Mouse (Mus musculus): ENCODE data around the gene Rps15. TPM values are rescaled to one million over a fixed set of nuclear protein-coding genes. Genes with fewer than 3 reads are reported as not detected.

The Rps15 gene
- polyA plus RNA-seq, 1 experiment from 2014 or later = 538 TPM

GRCm38 (mm10) chr10:80329273-80330081 is 37.2 kb downstream of the Rps15 start, which contains the start of the genes Pcsk4 and Reep6:
Gene Pcsk4, minus strand, starts transcription at chr10:80329498.
Gene Reep6, plus strand, starts transcription at chr10:80329953.
- H3K27me3 ChIP-seq (replicated peaks; ENCODE audit: control insufficient read depth, insufficient read depth, low read length) = no peaks in the 10 kb centered on the region
- peaks cover 8% of the 10 kb centered on the region for H3K4me1 ChIP-seq (replicated peaks; ENCODE audit: control insufficient read depth, insufficient read depth, low read length)
- peak; percentile 88 for ATAC-seq
- no peaks in the 10 kb centered on the region for H3K36me3 ChIP-seq (ENCODE audit: control insufficient read depth, insufficient read depth)
- H3K4me2 ChIP-seq (ENCODE audit: low read length) = peak within 1 kb of the TSS; percentile 86
- peak within 1 kb of the TSS; percentile 54 for H3K9ac ChIP-seq (replicated peaks; ENCODE audit: low read depth, low read length)
- H3K9me3 ChIP-seq (ENCODE audit: control insufficient read depth, low read length) = no peaks in the 10 kb centered on the region
- peak within 1 kb of the TSS; percentile 47 for H3K4me3 ChIP-seq (replicated peaks; ENCODE audit: low read length)
- 4% methylated on average over 35 of the region's 36 CpGs for WGBS
- H3K27ac ChIP-seq (ENCODE audit: low read length) = no peak within 1 kb of the TSS

- Histone ChIP-seq H3K4me1 (replicated peaks; ENCODE audit: control insufficient read depth, insufficient read depth, low read length) (peaks cover 8% of the 10 kb centered on the region), H3K9me3 (ENCODE audit: control insufficient read depth, low read length) (no peaks in the 10 kb centered on the region), H3K4me3 (replicated peaks; ENCODE audit: low read length) (peak overlapping the region; percentile 47), H3K27ac (ENCODE audit: low read length) (no peak overlapping the region), H3K4me2 (ENCODE audit: low read length) (peak overlapping the region; percentile 86), H3K9ac (replicated peaks; ENCODE audit: low read depth, low read length) (peak overlapping the region; percentile 54), H3K36me3 (ENCODE audit: control insufficient read depth, insufficient read depth) (no peaks in the 10 kb centered on the region), H3K27me3 (replicated peaks; ENCODE audit: control insufficient read depth, insufficient read depth, low read length) (no peaks in the 10 kb centered on the region)
- no peak for ATAC-seq
- 1% methylated on average over 40 of the region's 41 CpGs for WGBS
Observed at GRCm38 (mm10) chr10:80330084-80330483, 37.8 kb downstream of the Rps15 start.

GRCm38 (mm10) chr10:80330888-80331287 is 38.6 kb downstream of the Rps15 start:
- ATAC-seq = no peak
- no peak overlapping the region for H3K27ac ChIP-seq (ENCODE audit: low read length)
- H3K4me3 ChIP-seq (replicated peaks; ENCODE audit: low read length) = no peak overlapping the region
- no peaks in the 10 kb centered on the region for H3K9me3 ChIP-seq (ENCODE audit: control insufficient read depth, low read length)
- no peaks in the 10 kb centered on the region for H3K36me3 ChIP-seq (ENCODE audit: control insufficient read depth, insufficient read depth)
- H3K4me1 ChIP-seq (replicated peaks; ENCODE audit: control insufficient read depth, insufficient read depth, low read length) = peaks cover 8% of the 10 kb centered on the region
- 71% methylated on average over 2 of the region's 2 CpGs for WGBS
- H3K4me2 ChIP-seq (ENCODE audit: low read length) = no peak overlapping the region; the same call in 1 of the 2 replicates
- no peaks in the 10 kb centered on the region for H3K27me3 ChIP-seq (replicated peaks; ENCODE audit: control insufficient read depth, insufficient read depth, low read length)
- no peak overlapping the region for H3K9ac ChIP-seq (replicated peaks; ENCODE audit: low read depth, low read length)

- 82% methylated on average over 10 of the region's 10 CpGs for WGBS
- no peak overlapping the region for H3K4me2 ChIP-seq (ENCODE audit: low read length)
- H3K27ac ChIP-seq (ENCODE audit: low read length) = no peak overlapping the region
- peaks cover 8% of the 10 kb centered on the region for H3K4me1 ChIP-seq (replicated peaks; ENCODE audit: control insufficient read depth, insufficient read depth, low read length)
- ATAC-seq = no peak
- H3K9ac ChIP-seq (replicated peaks; ENCODE audit: low read depth, low read length) = no peak overlapping the region
- H3K4me3 ChIP-seq (replicated peaks; ENCODE audit: low read length) = no peak overlapping the region
- no peaks in the 10 kb centered on the region for H3K9me3 ChIP-seq (ENCODE audit: control insufficient read depth, low read length)
- no peaks in the 10 kb centered on the region for H3K36me3 ChIP-seq (ENCODE audit: control insufficient read depth, insufficient read depth)
- no peaks in the 10 kb centered on the region for H3K27me3 ChIP-seq (replicated peaks; ENCODE audit: control insufficient read depth, insufficient read depth, low read length)
Observed at GRCm38 (mm10) chr10:80331636-80332524, 39.6 kb downstream of the Rps15 start.

- Histone ChIP-seq H3K4me2 (ENCODE audit: low read length) (no peak overlapping the region), H3K4me1 (replicated peaks; ENCODE audit: control insufficient read depth, insufficient read depth, low read length) (peaks cover 8% of the 10 kb centered on the region), H3K36me3 (ENCODE audit: control insufficient read depth, insufficient read depth) (no peaks in the 10 kb centered on the region), H3K4me3 (replicated peaks; ENCODE audit: low read length) (no peak overlapping the region), H3K27ac (ENCODE audit: low read length) (no peak overlapping the region), H3K9ac (replicated peaks; ENCODE audit: low read depth, low read length) (no peak overlapping the region), H3K9me3 (ENCODE audit: control insufficient read depth, low read length) (no peaks in the 10 kb centered on the region), H3K27me3 (replicated peaks; ENCODE audit: control insufficient read depth, insufficient read depth, low read length) (no peaks in the 10 kb centered on the region)
- WGBS = 79% methylated on average over 5 of the region's 5 CpGs
- ATAC-seq = no peak
Observed at GRCm38 (mm10) chr10:80332525-80332989, 40.3 kb downstream of the Rps15 start.

GRCm38 (mm10) chr10:80336263-80336662 is 44.0 kb downstream of the Rps15 start:
- Histone ChIP-seq H3K27me3 (replicated peaks; ENCODE audit: control insufficient read depth, insufficient read depth, low read length) (peaks cover 12% of the 10 kb centered on the region), H3K36me3 (ENCODE audit: control insufficient read depth, insufficient read depth) (no peaks in the 10 kb centered on the region), H3K4me2 (ENCODE audit: low read length) (no peak overlapping the region), H3K9me3 (ENCODE audit: control insufficient read depth, low read length) (no peaks in the 10 kb centered on the region), H3K9ac (replicated peaks; ENCODE audit: low read depth, low read length) (no peak overlapping the region), H3K4me3 (replicated peaks; ENCODE audit: low read length) (no peak overlapping the region), H3K4me1 (replicated peaks; ENCODE audit: control insufficient read depth, insufficient read depth, low read length) (no peaks in the 10 kb centered on the region), H3K27ac (ENCODE audit: low read length) (no peak overlapping the region)
- 88% methylated on average over 12 of the region's 12 CpGs for WGBS
- ATAC-seq = no peak

- Histone ChIP-seq H3K9me3 (ENCODE audit: control insufficient read depth, low read length) (no peaks in the 10 kb centered on the region), H3K9ac (replicated peaks; ENCODE audit: low read depth, low read length) (no peak overlapping the region), H3K27me3 (replicated peaks; ENCODE audit: control insufficient read depth, insufficient read depth, low read length) (peaks cover 50% of the 10 kb centered on the region), H3K4me1 (replicated peaks; ENCODE audit: control insufficient read depth, insufficient read depth, low read length) (peaks cover 21% of the 10 kb centered on the region), H3K4me2 (ENCODE audit: low read length) (0 out of 2 replicates have a peak overlapping the region, but pooled peaks have one; percentile 21), H3K36me3 (ENCODE audit: control insufficient read depth, insufficient read depth) (no peaks in the 10 kb centered on the region), H3K27ac (ENCODE audit: low read length) (no peak overlapping the region), H3K4me3 (replicated peaks; ENCODE audit: low read length) (no peak overlapping the region)
- peak; percentile 18; the same call in 1 of the 2 replicates for ATAC-seq
- 22% methylated on average over 19 of the region's 19 CpGs for WGBS
Observed at GRCm38 (mm10) chr10:80339941-80340750, 47.9 kb downstream of the Rps15 start.

- Histone ChIP-seq H3K9me3 (ENCODE audit: control insufficient read depth, low read length) (no peaks in the 10 kb centered on the region), H3K4me3 (replicated peaks; ENCODE audit: low read length) (no peak overlapping the region), H3K27ac (ENCODE audit: low read length) (no peak overlapping the region), H3K9ac (replicated peaks; ENCODE audit: low read depth, low read length) (0 out of 2 replicates have a peak overlapping the region, but pooled peaks have one; percentile 14), H3K4me2 (ENCODE audit: low read length) (no peak overlapping the region), H3K36me3 (ENCODE audit: control insufficient read depth, insufficient read depth) (no peaks in the 10 kb centered on the region), H3K4me1 (replicated peaks; ENCODE audit: control insufficient read depth, insufficient read depth, low read length) (peaks cover 21% of the 10 kb centered on the region), H3K27me3 (replicated peaks; ENCODE audit: control insufficient read depth, insufficient read depth, low read length) (peaks cover 59% of the 10 kb centered on the region)
- WGBS = 12% methylated on average over 21 of the region's 21 CpGs
- ATAC-seq = no peak
Observed at GRCm38 (mm10) chr10:80341026-80341425, 48.8 kb downstream of the Rps15 start.
